Mouse (Mus musculus) stomach, embryonic 16.5 days (tissue): ENCODE measurements at regions not wholly inside any gene's neighbourhood (a gene's known extent, or its start where the extent isn't known, plus 50 kb on each side); places are given as distances from the start of the nearest gene placed in this dataset.

Experiments
- ATAC-seq: fragments of 200-750 bp; cut with Nextera tagmentation; 2 replicates; pipeline ENCODE4 v1.8.0; 2017; ENCODE audit warnings: moderate number of reproducible peaks, moderate TSS enrichment; ENCODE audit not compliant: insufficient read depth, low FRiP score
- H3K27ac ChIP-seq: fragments of 300-500 bp; sonication (generic); 2 replicates; pipeline ENCODE4 v1.5.1; 2014; ENCODE audit warnings: low read length
- H3K27me3 ChIP-seq: fragments of 300-500 bp; sonication (generic); 2 replicates; pipeline ENCODE4 v1.6.1; 2014; ENCODE audit warnings: low read length, control low read depth, mixed read lengths; ENCODE audit not compliant: control insufficient read depth, insufficient read depth
- H3K36me3 ChIP-seq: fragments of 300-500 bp; sonication (generic); 2 replicates; pipeline ENCODE4 v1.6.1; 2014; ENCODE audit warnings: low read length; ENCODE audit not compliant: control insufficient read depth, insufficient read depth
- H3K4me1 ChIP-seq: fragments of 300-500 bp; sonication (generic); 2 replicates; pipeline ENCODE4 v1.6.1; 2014; ENCODE audit warnings: low read length, control low read depth, mixed read lengths; ENCODE audit not compliant: control insufficient read depth, insufficient read depth
- H3K4me2 ChIP-seq: fragments of 300-500 bp; sonication (generic); 2 replicates; pipeline ENCODE4 v1.6.1; 2014; ENCODE audit warnings: low read depth, low read length, mixed read lengths
- H3K4me3 ChIP-seq: fragments of 300-500 bp; sonication (generic); replicated peaks from 2 replicates; pipeline ENCODE4 v1.5.1; 2014; ENCODE audit warnings: mild to moderate bottlenecking, low read length
- H3K9ac ChIP-seq: fragments of 300-500 bp; sonication (generic); 2 replicates; pipeline ENCODE4 v1.6.1; 2014; ENCODE audit warnings: low read length
- H3K9me3 ChIP-seq: fragments of 300-500 bp; sonication (generic); replicated peaks from 2 replicates; pipeline ENCODE4 v1.6.1; 2016; ENCODE audit warnings: low read length, control low read depth; ENCODE audit not compliant: control insufficient read depth
- WGBS: fragments of 180-500 bp; shearing (Covaris S2); extraction: QIAGEN DNeasy Blood & Tissue Kit; methylation state at CpG from one replicate; pipeline ENCODE4 v1.1.7; 2014; 5-methylcytosine and 5-hydroxymethylcytosine counted together

- no peak overlapping the region for H3K9ac ChIP-seq
- 25% methylated on average over 17 of the region's 17 CpGs for WGBS
- H3K27me3 ChIP-seq: no peaks in the 10 kb centered on the region; the same call in 1 of the 2 replicates
- ATAC-seq: no peak
- H3K4me1 ChIP-seq: no peaks in the 10 kb centered on the region
- H3K27ac ChIP-seq: no peak overlapping the region
- H3K36me3 ChIP-seq: no peaks in the 10 kb centered on the region
- H3K4me2 ChIP-seq: 0 out of 2 replicates have a peak overlapping the region, but pooled peaks have one; percentile 16
- no peak overlapping the region for H3K4me3 ChIP-seq
- H3K9me3 ChIP-seq: no peaks in the 10 kb centered on the region
Observed at GRCm38 (mm10) chr9:111916684-111917535, 226.8 kb upstream of the Stac start.

GRCm38 (mm10) chr9:111908806-111909205, 218.7 kb upstream of the Stac start:
- no peaks in the 10 kb centered on the region for H3K9me3 ChIP-seq
- no peak overlapping the region for H3K9ac ChIP-seq
- H3K4me1 ChIP-seq: no peaks in the 10 kb centered on the region
- WGBS: 64% methylated on average over 4 of the region's 4 CpGs
- H3K4me3 ChIP-seq: no peak overlapping the region
- H3K27me3 ChIP-seq: no peaks in the 10 kb centered on the region
- no peak overlapping the region for H3K27ac ChIP-seq
- no peak for ATAC-seq
- H3K36me3 ChIP-seq: no peaks in the 10 kb centered on the region
- H3K4me2 ChIP-seq: no peak overlapping the region

- no peaks in the 10 kb centered on the region for H3K4me1 ChIP-seq
- no peak overlapping the region for H3K27ac ChIP-seq
- H3K9ac ChIP-seq: no peak overlapping the region
- no peaks in the 10 kb centered on the region for H3K36me3 ChIP-seq
- no peaks in the 10 kb centered on the region for H3K27me3 ChIP-seq
- H3K4me2 ChIP-seq: no peak overlapping the region
- H3K9me3 ChIP-seq: no peaks in the 10 kb centered on the region
- no peak for ATAC-seq
- H3K4me3 ChIP-seq: no peak overlapping the region
Observed at GRCm38 (mm10) chr9:111900196-111900595, 210.0 kb upstream of the Stac start.

- no peak overlapping the region for H3K4me3 ChIP-seq
- no peaks in the 10 kb centered on the region for H3K9me3 ChIP-seq
- H3K27me3 ChIP-seq: no peaks in the 10 kb centered on the region
- no peak overlapping the region for H3K27ac ChIP-seq
- H3K4me2 ChIP-seq: no peak overlapping the region
- WGBS: 75% methylated on average over 5 of the region's 5 CpGs
- H3K9ac ChIP-seq: no peak overlapping the region
- H3K36me3 ChIP-seq: no peaks in the 10 kb centered on the region
- H3K4me1 ChIP-seq: no peaks in the 10 kb centered on the region
- ATAC-seq: no peak
Observed at GRCm38 (mm10) chr9:111897626-111898025, 207.5 kb upstream of the Stac start.

- H3K4me3 ChIP-seq: no peak overlapping the region
- no peak for ATAC-seq
- no peak overlapping the region for H3K9ac ChIP-seq
- H3K27me3 ChIP-seq: no peaks in the 10 kb centered on the region
- H3K4me1 ChIP-seq: no peaks in the 10 kb centered on the region
- WGBS: 55% methylated on average over 2 of the region's 2 CpGs
- no peak overlapping the region for H3K4me2 ChIP-seq
- H3K9me3 ChIP-seq: no peaks in the 10 kb centered on the region
- no peaks in the 10 kb centered on the region for H3K36me3 ChIP-seq
- no peak overlapping the region for H3K27ac ChIP-seq
Observed at GRCm38 (mm10) chr9:111879710-111880109, 189.6 kb upstream of the Stac start.

- H3K36me3 ChIP-seq: no peaks in the 10 kb centered on the region
- WGBS: 85% methylated on average over 5 of the region's 5 CpGs
- no peak overlapping the region for H3K27ac ChIP-seq
- no peaks in the 10 kb centered on the region for H3K27me3 ChIP-seq
- no peaks in the 10 kb centered on the region for H3K9me3 ChIP-seq
- no peak overlapping the region for H3K4me3 ChIP-seq
- H3K4me1 ChIP-seq: no peaks in the 10 kb centered on the region
- ATAC-seq: no peak
- no peak overlapping the region for H3K4me2 ChIP-seq
- no peak overlapping the region for H3K9ac ChIP-seq
Observed at GRCm38 (mm10) chr9:111876846-111877245, 186.7 kb upstream of the Stac start.

- Histone ChIP-seq H3K4me2 (no peak overlapping the region), H3K27ac (no peak overlapping the region), H3K4me3 (no peak overlapping the region), H3K9me3 (no peaks in the 10 kb centered on the region), H3K4me1 (no peaks in the 10 kb centered on the region), H3K9ac (no peak overlapping the region), H3K27me3 (no peaks in the 10 kb centered on the region), H3K36me3 (no peaks in the 10 kb centered on the region)
- whole genome bisulfite sequencing: 79% methylated on average over 7 of the region's 7 CpGs
- ATAC-seq: no peak
Observed at GRCm38 (mm10) chr9:111870466-111870865, 180.3 kb upstream of the Stac start.

- Histone ChIP-seq H3K36me3 (no peaks in the 10 kb centered on the region), H3K4me1 (no peaks in the 10 kb centered on the region), H3K4me2 (no peak overlapping the region), H3K9ac (no peak overlapping the region), H3K4me3 (no peak overlapping the region), H3K27me3 (no peaks in the 10 kb centered on the region), H3K27ac (no peak overlapping the region), H3K9me3 (no peaks in the 10 kb centered on the region)
- 64% methylated on average over 4 of the region's 4 CpGs for WGBS
- no peak for ATAC-seq
Observed at GRCm38 (mm10) chr9:111869801-111870382, 179.7 kb upstream of the Stac start.

GRCm38 (mm10) chr9:111858051-111858450, 167.9 kb upstream of the Stac start:
- H3K4me2 ChIP-seq: no peak overlapping the region
- no peaks in the 10 kb centered on the region for H3K9me3 ChIP-seq
- ATAC-seq: no peak
- H3K27me3 ChIP-seq: no peaks in the 10 kb centered on the region
- no peak overlapping the region for H3K9ac ChIP-seq
- H3K4me3 ChIP-seq: no peak overlapping the region
- no peaks in the 10 kb centered on the region for H3K4me1 ChIP-seq
- WGBS: 53% methylated on average over 2 of the region's 2 CpGs
- no peak overlapping the region for H3K27ac ChIP-seq
- no peaks in the 10 kb centered on the region for H3K36me3 ChIP-seq
